Mouse (Mus musculus): ENCODE results near the gene Grik4. TPM values are rescaled to one million over a fixed set of nuclear protein-coding genes. Genes with fewer than 3 reads are reported as not detected.

Gene Grik4
- polyA plus RNA-seq, 1 experiment: 0.17 TPM

- Histone ChIP-seq H3K4me3 (replicated peaks) (no peak overlapping the region), H3K36me3 (replicated peaks; ENCODE audit: low read length) (no peaks in the 10 kb centered on the region), H3K27me3 (replicated peaks) (peaks cover 17% of the 10 kb centered on the region), H3K9me3 (peaks cover 5% of the 10 kb centered on the region; the same call in 1 of the 2 replicates), H3K4me1 (no peaks in the 10 kb centered on the region)
- TF ChIP-seq FLI1 (IDR thresholded peaks at IDR 0.05; ENCODE audit: low read length): no peak
- no peak for TF ChIP-seq GATA1 (IDR thresholded peaks at IDR 0.05; ENCODE audit: borderline replicate concordance, low read length)
Measured at GRCm38 (mm10) chr9:42508235-42508634, 436.1 kb downstream of the Grik4 start.

GRCm38 (mm10) chr9:42507709-42508108 is 436.6 kb downstream of the Grik4 start, which contains the start of gene Tbcel:
Tbcel (minus strand) TSS chr9:42507809.
- Histone ChIP-seq H3K4me3 (replicated peaks) (no peak within 1 kb of the TSS), H3K9me3 (peaks cover 5% of the 10 kb centered on the region; the same call in 1 of the 2 replicates), H3K4me1 (no peaks in the 10 kb centered on the region), H3K27me3 (replicated peaks) (peaks cover 16% of the 10 kb centered on the region), H3K36me3 (replicated peaks; ENCODE audit: low read length) (no peaks in the 10 kb centered on the region)
- TF ChIP-seq FLI1 (IDR thresholded peaks at IDR 0.05; ENCODE audit: low read length) (no peak), GATA1 (IDR thresholded peaks at IDR 0.05; ENCODE audit: borderline replicate concordance, low read length) (no peak)

- H3K9me3 ChIP-seq: peaks cover 5% of the 10 kb centered on the region; the same call in 1 of the 2 replicates
- no peaks in the 10 kb centered on the region for H3K4me1 ChIP-seq
- no peak overlapping the region for H3K4me3 ChIP-seq (replicated peaks)
- no peaks in the 10 kb centered on the region for H3K36me3 ChIP-seq (replicated peaks; ENCODE audit: low read length)
- no peak for TF ChIP-seq GATA1 (IDR thresholded peaks at IDR 0.05; ENCODE audit: borderline replicate concordance, low read length)
- TF ChIP-seq FLI1 (IDR thresholded peaks at IDR 0.05; ENCODE audit: low read length): no peak
- peaks cover 14% of the 10 kb centered on the region for H3K27me3 ChIP-seq (replicated peaks)
Measured at GRCm38 (mm10) chr9:42507022-42507421, 437.3 kb downstream of the Grik4 start.

GRCm38 (mm10) chr9:42504971-42505510 is 439.3 kb downstream of the Grik4 start:
- H3K4me3 ChIP-seq (replicated peaks): no peak overlapping the region
- TF ChIP-seq GATA1 (IDR thresholded peaks at IDR 0.05; ENCODE audit: borderline replicate concordance, low read length) (no peak), FLI1 (IDR thresholded peaks at IDR 0.05; ENCODE audit: low read length) (no peak)

GRCm38 (mm10) chr9:42504559-42504958 is 439.7 kb downstream of the Grik4 start:
- no peaks in the 10 kb centered on the region for H3K36me3 ChIP-seq (replicated peaks; ENCODE audit: low read length)
- H3K4me1 ChIP-seq: no peaks in the 10 kb centered on the region
- H3K4me3 ChIP-seq (replicated peaks): no peak overlapping the region
- H3K9me3 ChIP-seq: peaks cover 5% of the 10 kb centered on the region; the same call in 1 of the 2 replicates
- TF ChIP-seq FLI1 (IDR thresholded peaks at IDR 0.05; ENCODE audit: low read length) (no peak), GATA1 (IDR thresholded peaks at IDR 0.05; ENCODE audit: borderline replicate concordance, low read length) (no peak)
- H3K27me3 ChIP-seq (replicated peaks): peaks cover 11% of the 10 kb centered on the region

More at GRCm38 (mm10) chr9:42504971-42505510, 439.3 kb downstream of the Grik4 start:
- Histone ChIP-seq H3K36me3 (replicated peaks; ENCODE audit: low read length) (no peaks in the 10 kb centered on the region), H3K27me3 (replicated peaks) (peaks cover 11% of the 10 kb centered on the region), H3K4me1 (no peaks in the 10 kb centered on the region), H3K9me3 (peaks cover 5% of the 10 kb centered on the region; the same call in 1 of the 2 replicates)

GRCm38 (mm10) chr9:42503709-42504108 is 440.6 kb downstream of the Grik4 start:
- peaks cover 5% of the 10 kb centered on the region; the same call in 1 of the 2 replicates for H3K9me3 ChIP-seq
- peaks cover 11% of the 10 kb centered on the region for H3K27me3 ChIP-seq (replicated peaks)
- no peak for TF ChIP-seq FLI1 (IDR thresholded peaks at IDR 0.05; ENCODE audit: low read length)
- no peak for TF ChIP-seq GATA1 (IDR thresholded peaks at IDR 0.05; ENCODE audit: borderline replicate concordance, low read length)
- no peaks in the 10 kb centered on the region for H3K36me3 ChIP-seq (replicated peaks; ENCODE audit: low read length)
- no peak overlapping the region for H3K4me3 ChIP-seq (replicated peaks)
- no peaks in the 10 kb centered on the region for H3K4me1 ChIP-seq

GRCm38 (mm10) chr9:42496296-42496695 is 448.0 kb downstream of the Grik4 start:
- Histone ChIP-seq H3K36me3 (replicated peaks; ENCODE audit: low read length) (no peaks in the 10 kb centered on the region), H3K9me3 (peaks cover 24% of the 10 kb centered on the region), H3K27me3 (replicated peaks) (peaks cover 8% of the 10 kb centered on the region), H3K4me3 (replicated peaks) (no peak overlapping the region), H3K4me1 (no peaks in the 10 kb centered on the region)
- TF ChIP-seq GATA1 (IDR thresholded peaks at IDR 0.05; ENCODE audit: borderline replicate concordance, low read length) (no peak), FLI1 (IDR thresholded peaks at IDR 0.05; ENCODE audit: low read length) (no peak)

GRCm38 (mm10) chr9:42491780-42492179 is 452.5 kb downstream of the Grik4 start:
- Histone ChIP-seq H3K27me3 (replicated peaks) (peaks cover 18% of the 10 kb centered on the region), H3K4me3 (replicated peaks) (no peak overlapping the region), H3K9me3 (peaks cover 13% of the 10 kb centered on the region), H3K36me3 (replicated peaks; ENCODE audit: low read length) (no peaks in the 10 kb centered on the region), H3K4me1 (no peaks in the 10 kb centered on the region)
- no peak for TF ChIP-seq GATA1 (IDR thresholded peaks at IDR 0.05; ENCODE audit: borderline replicate concordance, low read length)
- no peak for TF ChIP-seq FLI1 (IDR thresholded peaks at IDR 0.05; ENCODE audit: low read length)

- H3K36me3 ChIP-seq (replicated peaks; ENCODE audit: low read length): no peaks in the 10 kb centered on the region
- peaks cover 6% of the 10 kb centered on the region; the same call in 1 of the 2 replicates for H3K9me3 ChIP-seq
- no peak overlapping the region for H3K4me3 ChIP-seq (replicated peaks)
- TF ChIP-seq FLI1 (IDR thresholded peaks at IDR 0.05; ENCODE audit: low read length) (no peak), GATA1 (IDR thresholded peaks at IDR 0.05; ENCODE audit: borderline replicate concordance, low read length) (no peak)
- peaks cover 19% of the 10 kb centered on the region for H3K27me3 ChIP-seq (replicated peaks)
- no peaks in the 10 kb centered on the region for H3K4me1 ChIP-seq
Measured at GRCm38 (mm10) chr9:42490589-42491382, 453.5 kb downstream of the Grik4 start.

- Histone ChIP-seq H3K36me3 (replicated peaks; ENCODE audit: low read length) (no peaks in the 10 kb centered on the region), H3K4me3 (replicated peaks) (no peak overlapping the region), H3K4me1 (no peaks in the 10 kb centered on the region), H3K27me3 (replicated peaks) (peaks cover 18% of the 10 kb centered on the region), H3K9me3 (no peaks in the 10 kb centered on the region)
- TF ChIP-seq GATA1 (IDR thresholded peaks at IDR 0.05; ENCODE audit: borderline replicate concordance, low read length) (no peak), FLI1 (IDR thresholded peaks at IDR 0.05; ENCODE audit: low read length) (no peak)
Measured at GRCm38 (mm10) chr9:42488071-42488470, 456.2 kb downstream of the Grik4 start.
